Mouse (Mus musculus): ENCODE results near the gene Ushbp1. TPM values are rescaled to one million over a fixed set of nuclear protein-coding genes. Genes with fewer than 3 reads are reported as not detected.
"Not testable (repeated sequence)": the region's sequence is repeated elsewhere in the genome, so short reads cannot be mapped to it uniquely, and the experiment has no call there.

Gene Ushbp1
- polyA plus RNA-seq, 1 experiment, result 0.03 TPM

GRCm38 (mm10) chr8:71368366-71368765 is 27.2 kb downstream of the Ushbp1 start:
- no peak overlapping the region for H3K4me3 ChIP-seq (replicated peaks)
- no peak for TF ChIP-seq GATA1 (IDR thresholded peaks at IDR 0.05; ENCODE audit: low read length)
- no peak for TF ChIP-seq TAL1 (IDR thresholded peaks at IDR 0.05; ENCODE audit: low read length)

DNA sequence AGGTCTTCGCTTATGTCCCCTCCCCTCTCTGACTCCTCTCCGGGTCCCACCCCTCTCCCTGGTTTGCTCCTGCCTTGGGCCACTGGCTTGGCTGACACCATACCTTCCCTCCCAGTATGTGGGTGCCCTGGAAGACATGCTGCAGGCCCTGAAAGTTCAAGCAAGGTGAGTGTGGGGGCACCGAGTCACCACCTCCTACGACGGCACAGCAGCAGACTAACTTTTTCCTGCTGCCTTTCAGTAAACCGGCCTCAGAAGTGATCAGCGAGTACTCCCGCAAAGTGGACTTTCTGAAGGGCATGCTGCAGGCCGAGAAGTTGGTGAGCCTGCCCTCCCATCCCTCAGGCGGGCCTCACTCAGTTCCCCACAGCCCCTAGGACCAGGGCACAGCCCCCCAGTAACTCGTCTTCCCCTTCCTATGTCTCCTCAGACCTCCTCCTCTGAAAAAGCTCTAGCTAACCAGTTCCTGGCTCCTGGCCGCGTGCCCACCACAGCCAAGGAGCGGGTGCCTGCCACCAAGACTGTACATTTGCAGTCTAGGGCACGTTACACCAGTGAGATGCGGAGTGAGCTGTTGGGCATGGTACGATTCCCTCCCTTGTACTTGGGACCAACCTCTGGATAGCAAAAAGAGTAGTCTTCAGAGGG is 27.9 kb downstream of the Ushbp1 start:
- Histone ChIP-seq H3K36me3 (ENCODE audit: control insufficient read depth) (peaks cover 27% of the 10 kb centered on the region), H3K9me3 (ENCODE audit: control insufficient read depth, low read length) (no peaks in the 10 kb centered on the region), H3K4me1 (ENCODE audit: control insufficient read depth) (peaks cover 48% of the 10 kb centered on the region), H3K4me3 (replicated peaks) (peak overlapping the region; percentile 68), H3K27me3 (ENCODE audit: control insufficient read depth) (no peaks in the 10 kb centered on the region)
- TF ChIP-seq TAL1 (IDR thresholded peaks at IDR 0.05; ENCODE audit: low read length) (no peak), GATA1 (IDR thresholded peaks at IDR 0.05; ENCODE audit: low read length) (no peak)

More at GRCm38 (mm10) chr8:71368366-71368765, 27.2 kb downstream of the Ushbp1 start:
- no peaks in the 10 kb centered on the region for H3K27me3 ChIP-seq (ENCODE audit: control insufficient read depth)
- H3K36me3 ChIP-seq (ENCODE audit: control insufficient read depth), result peaks cover 34% of the 10 kb centered on the region
- no peaks in the 10 kb centered on the region for H3K9me3 ChIP-seq (ENCODE audit: control insufficient read depth, low read length)
- H3K4me1 ChIP-seq (ENCODE audit: control insufficient read depth), result peaks cover 50% of the 10 kb centered on the region

GRCm38 (mm10) chr8:71366771-71367528 is 28.7 kb downstream of the Ushbp1 start, which contains the start of gene Use1:
Gene Use1 (plus strand): TSS chr8:71366848.
- Histone ChIP-seq H3K36me3 (ENCODE audit: control insufficient read depth) (peaks cover 23% of the 10 kb centered on the region), H3K9me3 (ENCODE audit: control insufficient read depth, low read length) (no peaks in the 10 kb centered on the region), H3K4me3 (replicated peaks) (peak within 1 kb of the TSS; percentile 68), H3K27me3 (ENCODE audit: control insufficient read depth) (no peaks in the 10 kb centered on the region), H3K4me1 (ENCODE audit: control insufficient read depth) (peaks cover 42% of the 10 kb centered on the region)
- TF ChIP-seq TAL1 (IDR thresholded peaks at IDR 0.05; ENCODE audit: low read length), result no peak
- TF ChIP-seq GATA1 (IDR thresholded peaks at IDR 0.05; ENCODE audit: low read length), result no peak

DNA sequence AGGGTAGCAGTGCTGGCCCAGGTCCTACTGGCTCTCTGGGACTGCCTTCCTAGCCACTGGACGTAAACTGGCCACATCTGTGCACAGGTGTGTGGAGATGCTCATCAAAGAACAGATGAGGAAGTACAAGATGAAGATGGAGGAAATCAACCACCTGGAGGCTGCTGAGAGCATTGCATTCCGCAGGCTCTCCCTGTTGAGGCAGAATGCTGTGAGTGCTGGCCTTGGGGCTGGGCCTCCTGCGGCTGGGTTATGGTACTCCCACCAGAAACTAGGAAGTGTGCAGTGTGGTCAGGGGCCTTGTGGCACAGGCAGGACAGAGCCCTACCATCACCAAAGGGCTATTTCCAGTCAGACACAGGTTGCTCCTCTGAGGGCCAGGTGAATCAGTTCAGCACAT is 37.6 kb downstream of the Ushbp1 start:
- no peaks in the 10 kb centered on the region for H3K9me3 ChIP-seq (ENCODE audit: control insufficient read depth, low read length)
- no peaks in the 10 kb centered on the region for H3K27me3 ChIP-seq (ENCODE audit: control insufficient read depth)
- H3K36me3 ChIP-seq (ENCODE audit: control insufficient read depth), result peaks cover 78% of the 10 kb centered on the region
- no peak overlapping the region for H3K4me3 ChIP-seq (replicated peaks)
- TF ChIP-seq GATA1 (IDR thresholded peaks at IDR 0.05; ENCODE audit: low read length) (no peak), TAL1 (IDR thresholded peaks at IDR 0.05; ENCODE audit: low read length) (no peak)
- H3K4me1 ChIP-seq (ENCODE audit: control insufficient read depth), result no peaks in the 10 kb centered on the region

DNA sequence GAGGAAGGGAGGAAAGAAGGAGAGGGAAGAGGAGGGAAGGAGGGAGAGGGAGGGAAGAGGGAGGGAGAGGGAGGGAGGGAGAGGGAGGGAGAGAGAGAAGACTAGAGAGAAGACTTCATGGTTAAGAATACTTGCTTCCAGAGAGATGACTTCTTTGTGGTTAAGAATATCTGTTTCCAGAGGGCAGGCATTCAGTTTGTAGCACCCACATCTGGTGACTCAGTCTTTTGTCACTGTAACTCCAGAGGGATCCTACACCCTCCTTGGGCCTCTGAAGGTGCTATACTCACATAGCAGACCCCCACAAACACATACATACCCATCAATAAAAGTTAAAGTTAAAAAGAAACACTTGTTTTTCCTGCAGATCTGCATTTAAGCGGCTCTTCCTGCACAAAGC is 44.1 kb downstream of the Ushbp1 start:
- no peak overlapping the region for H3K4me3 ChIP-seq (replicated peaks)
- TF ChIP-seq GATA1 (IDR thresholded peaks at IDR 0.05; ENCODE audit: low read length) (no peak), TAL1 (IDR thresholded peaks at IDR 0.05; ENCODE audit: low read length) (no peak)
- H3K27me3 ChIP-seq (ENCODE audit: control insufficient read depth), result no peaks in the 10 kb centered on the region
- no peaks in the 10 kb centered on the region for H3K4me1 ChIP-seq (ENCODE audit: control insufficient read depth)
- H3K36me3 ChIP-seq (ENCODE audit: control insufficient read depth), result peaks cover 98% of the 10 kb centered on the region
- H3K9me3 ChIP-seq (ENCODE audit: control insufficient read depth, low read length), result no peaks in the 10 kb centered on the region

DNA sequence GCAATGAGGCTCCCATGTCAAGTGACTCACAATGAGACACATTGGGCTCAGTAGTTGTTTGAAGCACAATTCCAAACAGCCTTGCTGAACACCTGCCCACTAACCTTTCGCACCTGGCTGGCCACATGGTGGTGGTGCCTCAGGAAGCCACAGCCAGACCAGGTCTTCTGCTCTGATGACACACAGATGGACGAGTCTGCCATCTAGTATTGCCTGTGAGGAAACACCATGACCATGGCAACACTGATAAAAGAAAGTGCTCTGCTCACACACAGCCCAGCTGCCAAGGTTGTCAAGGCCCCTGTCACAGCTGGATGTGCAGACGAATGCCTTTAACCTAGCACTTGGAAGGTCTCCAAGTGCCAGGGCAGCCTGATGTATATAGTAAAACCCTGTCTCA is 44.5 kb downstream of the Ushbp1 start:
- H3K4me3 ChIP-seq (replicated peaks), result no peak overlapping the region
- no peaks in the 10 kb centered on the region for H3K4me1 ChIP-seq (ENCODE audit: control insufficient read depth)
- H3K9me3 ChIP-seq (ENCODE audit: control insufficient read depth, low read length), result no peaks in the 10 kb centered on the region
- no peaks in the 10 kb centered on the region for H3K27me3 ChIP-seq (ENCODE audit: control insufficient read depth)
- TF ChIP-seq GATA1 (IDR thresholded peaks at IDR 0.05; ENCODE audit: low read length) (no peak), TAL1 (IDR thresholded peaks at IDR 0.05; ENCODE audit: low read length) (no peak)
- peaks cover 98% of the 10 kb centered on the region for H3K36me3 ChIP-seq (ENCODE audit: control insufficient read depth)

DNA sequence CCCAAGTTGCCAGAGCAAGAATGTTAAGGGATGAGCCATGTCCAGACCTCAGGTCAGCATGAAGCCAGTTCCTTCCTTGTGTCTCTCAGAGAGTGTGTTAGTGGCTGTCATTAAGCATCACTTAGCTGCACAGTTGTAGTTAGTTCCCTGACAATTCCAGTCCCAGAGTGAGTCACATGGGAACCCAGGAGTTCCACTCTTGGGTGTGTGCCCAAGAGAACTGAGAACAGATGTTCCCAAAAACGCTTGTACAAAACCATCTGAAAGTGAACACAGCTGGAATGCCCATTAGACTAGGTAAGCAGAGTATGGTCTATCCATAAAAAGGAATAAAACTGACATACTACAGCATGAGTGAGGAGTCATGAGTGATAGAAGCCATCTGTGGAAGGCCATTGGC is 49.0 kb downstream of the Ushbp1 start:
- H3K4me3 ChIP-seq (replicated peaks), result no peak overlapping the region
- no peaks in the 10 kb centered on the region for H3K9me3 ChIP-seq (ENCODE audit: control insufficient read depth, low read length)
- H3K36me3 ChIP-seq (ENCODE audit: control insufficient read depth), result peaks cover 93% of the 10 kb centered on the region
- TF ChIP-seq GATA1 (IDR thresholded peaks at IDR 0.05; ENCODE audit: low read length), result no peak
- no peak for TF ChIP-seq TAL1 (IDR thresholded peaks at IDR 0.05; ENCODE audit: low read length)
- no peaks in the 10 kb centered on the region for H3K4me1 ChIP-seq (ENCODE audit: control insufficient read depth)
- no peaks in the 10 kb centered on the region for H3K27me3 ChIP-seq (ENCODE audit: control insufficient read depth)

GRCm38 (mm10) chr8:71340625-71341024 is 55.0 kb downstream of the Ushbp1 start:
- TF ChIP-seq GATA1 (IDR thresholded peaks at IDR 0.05; ENCODE audit: low read length) (no peak), TAL1 (IDR thresholded peaks at IDR 0.05; ENCODE audit: low read length) (no peak)
- no peaks in the 10 kb centered on the region for H3K9me3 ChIP-seq (ENCODE audit: control insufficient read depth, low read length)
- H3K27me3 ChIP-seq (ENCODE audit: control insufficient read depth), result no peaks in the 10 kb centered on the region
- no peaks in the 10 kb centered on the region for H3K4me1 ChIP-seq (ENCODE audit: control insufficient read depth)
- H3K4me3 ChIP-seq (replicated peaks), result no peak overlapping the region
- peaks cover 78% of the 10 kb centered on the region for H3K36me3 ChIP-seq (ENCODE audit: control insufficient read depth)

GRCm38 (mm10) chr8:71337834-71338233 is 57.8 kb downstream of the Ushbp1 start:
- not testable (repeated sequence) for H3K4me3 ChIP-seq (replicated peaks); H3K27me3 ChIP-seq (ENCODE audit: control insufficient read depth); H3K4me1 ChIP-seq (ENCODE audit: control insufficient read depth); H3K9me3 ChIP-seq (ENCODE audit: control insufficient read depth, low read length)
- H3K36me3 ChIP-seq (ENCODE audit: control insufficient read depth), result peaks cover 69% of the 10 kb centered on the region

Other genes starting within 250 kb of the Ushbp1 start
- 3.9 and 4.3 TPM in 2 replicates for gene Myo9b, start 123.1 kb downstream of the Ushbp1 start, polyA plus RNA-seq (2012)
- 3.5 and 4.5 TPM in 2 replicates for gene Haus8, start 122.9 kb downstream of the Ushbp1 start, polyA plus RNA-seq (2012)
- gene Use1, start 29.0 kb downstream of the Ushbp1 start, polyA plus RNA-seq (2012), result 16.3 and 17.0 TPM in 2 replicates
- gene Ocel1, start 24.5 kb downstream of the Ushbp1 start, polyA plus RNA-seq (2012), result 6.6 and 7.5 TPM in 2 replicates
- 0.41 and 0.60 TPM in 2 replicates for gene Nr2f6, start 13.8 kb downstream of the Ushbp1 start, polyA plus RNA-seq (2012)
- gene Babam1, start 1.1 kb upstream of the Ushbp1 start, polyA plus RNA-seq (2012), result 15.4 and 18.1 TPM in 2 replicates
- gene Ankle1, start 10.2 kb upstream of the Ushbp1 start, polyA plus RNA-seq (2012), result 17.4 and 17.5 TPM in 2 replicates
- 3.9 and 4.7 TPM in 2 replicates for gene Abhd8, start 67.9 kb upstream of the Ushbp1 start, polyA plus RNA-seq (2012)
- 18.9 and 20.4 TPM in 2 replicates for gene Mrpl34, start 69.2 kb upstream of the Ushbp1 start, polyA plus RNA-seq (2012)
- gene Dda1, start 73.4 kb upstream of the Ushbp1 start, polyA plus RNA-seq (2012), result 41.0 and 42.3 TPM in 2 replicates
- 0.09 and 0.20 TPM in 2 replicates for gene Ano8, start 90.2 kb upstream of the Ushbp1 start, polyA plus RNA-seq (2012)
- gene Gtpbp3, start 92.3 kb upstream of the Ushbp1 start, polyA plus RNA-seq (2012), result 1.2 and 1.4 TPM in 2 replicates
- 0.18 and 0.30 TPM in 2 replicates for gene Plvap, start 116.0 kb upstream of the Ushbp1 start, polyA plus RNA-seq (2012)
- 0.02 TPM in 1 of 2 replicates, not detected in the other for gene Ccdc194, start 129.9 kb upstream of the Ushbp1 start, polyA plus RNA-seq (2012)
- 0.21 and 0.72 TPM in 2 replicates for gene Bst2, start 141.7 kb upstream of the Ushbp1 start, polyA plus RNA-seq (2012)
- 2.9 and 3.6 TPM in 2 replicates for gene Mvb12a, start 147.1 kb upstream of the Ushbp1 start, polyA plus RNA-seq (2012)
- gene Tmem221, start 163.1 kb upstream of the Ushbp1 start, polyA plus RNA-seq (2012), result not detected in 2 replicates
- gene Nxnl1, start 170.8 kb upstream of the Ushbp1 start, polyA plus RNA-seq (2012), result not detected in 2 replicates
- gene Slc27a1, start 173.1 kb upstream of the Ushbp1 start, polyA plus RNA-seq (2012), result 0.02 and 0.03 TPM in 2 replicates
- gene Pgls, start 196.4 kb upstream of the Ushbp1 start, polyA plus RNA-seq (2012), result 12.5 and 16.2 TPM in 2 replicates
- gene Fam129c, start 201.8 kb upstream of the Ushbp1 start, polyA plus RNA-seq (2012), result 0.10 and 0.13 TPM in 2 replicates
- 0.41 and 0.72 TPM in 2 replicates for gene Colgalt1, start 215.2 kb upstream of the Ushbp1 start, polyA plus RNA-seq (2012)

Measured in erythroblast, embryonic 14.5 days (primary cell).